Mouse (Mus musculus) liver, adult 2 months (tissue): ENCODE results near the gene Golga4.

Source experiments
- CTCF ChIP-seq: fragments of 200-500 bp; IDR thresholded peaks from 2 replicates; pipeline ENCODE4 v1.5.1; 2011; ENCODE audit warnings: low read depth, low read length, control low read depth
- POLR2A ChIP-seq: fragments of 200-500 bp; IDR thresholded peaks from 2 replicates; pipeline ENCODE4 v1.6.1; 2011; ENCODE audit warnings: low read length, control low read depth; ENCODE audit not compliant: insufficient read depth; ENCODE audit errors: extremely low read depth

DNA sequence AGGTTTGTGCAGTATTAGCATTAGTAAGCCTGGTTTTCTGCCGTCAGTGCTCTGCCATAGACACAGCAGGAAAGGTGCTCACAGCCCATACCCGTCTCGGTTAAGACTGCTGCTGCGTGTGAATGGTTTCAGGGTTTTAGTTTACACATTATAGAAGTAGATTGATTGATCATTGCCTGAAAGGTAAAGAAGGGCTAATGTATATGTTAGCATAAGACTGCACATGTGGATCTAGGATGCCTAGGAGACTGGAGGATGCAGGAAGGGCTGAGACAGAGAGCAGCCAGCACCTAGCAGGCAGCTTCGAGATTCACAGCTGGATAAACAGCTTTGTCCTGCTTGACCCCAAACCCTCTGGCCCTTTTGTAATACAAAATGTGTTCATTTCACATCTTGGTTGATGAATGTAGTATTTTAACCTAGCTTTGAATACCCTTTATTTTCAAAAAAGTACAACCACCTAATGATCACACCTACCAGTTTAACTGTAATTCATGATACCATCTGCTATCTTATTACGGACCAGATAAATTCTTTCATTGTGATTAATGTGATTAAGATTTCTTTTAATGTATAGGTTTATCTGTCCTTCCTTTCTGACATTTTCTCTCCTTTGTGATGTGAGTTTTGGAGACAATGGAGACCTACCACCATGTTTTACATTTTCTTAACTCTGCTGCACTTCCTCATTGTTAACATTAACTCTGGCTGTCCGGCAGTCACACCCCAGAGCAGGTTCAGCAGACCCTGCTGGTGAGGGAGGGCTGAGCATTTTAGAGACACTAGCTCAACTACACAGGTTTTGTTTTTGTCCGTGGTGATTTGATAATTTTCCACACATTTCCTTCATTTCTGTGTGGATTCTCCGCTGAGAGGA lies 31.6 kb downstream of the Golga4 start:
- no peak for TF ChIP-seq CTCF
- TF ChIP-seq POLR2A: no peak
